Mouse (Mus musculus): ENCODE results near the gene Anapc2. TPM values are rescaled to one million over a fixed set of nuclear protein-coding genes. Genes with fewer than 3 reads are reported as not detected.

The Anapc2 gene
- total and polyA plus RNA-seq, 2 experiments from 2014 or later: 46.7 to 105 TPM

DNA sequence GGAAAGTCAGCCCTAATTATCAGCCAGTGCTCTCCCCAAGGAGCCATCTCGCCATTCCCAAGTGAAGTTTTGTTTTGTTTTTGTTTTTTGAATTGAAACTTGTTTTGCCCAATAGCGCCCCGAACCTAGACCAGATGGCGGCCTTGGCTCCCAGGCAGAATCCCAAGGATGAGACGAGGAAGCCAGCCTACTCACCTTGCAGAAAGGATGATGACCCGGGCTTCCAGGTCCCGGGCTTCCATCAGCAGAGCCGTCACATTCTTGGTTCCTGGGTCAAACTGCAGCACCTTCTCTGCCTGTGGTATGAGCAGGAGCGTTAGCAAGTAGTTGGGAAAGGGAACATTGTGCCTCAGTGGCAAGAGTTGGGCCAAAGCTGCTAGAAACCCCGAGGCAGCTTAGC, 37.9 kb downstream of the Anapc2 start:
- H3K9ac ChIP-seq (replicated peaks; ENCODE audit: low read length): no peak overlapping the region
- no peaks in the 10 kb centered on the region for H3K9me3 ChIP-seq (ENCODE audit: low read length)
- H3K36me3 ChIP-seq (ENCODE audit: insufficient read depth, low read length): peaks cover 31% of the 10 kb centered on the region
- peaks cover 4% of the 10 kb centered on the region; the same call in 1 of the 2 replicates for H3K4me1 ChIP-seq (ENCODE audit: insufficient read depth, low read length)
- ATAC-seq (no peak), DNase-seq (ENCODE audit: low spot score) (no peak)
- peaks cover 14% of the 10 kb centered on the region; the same call in 1 of the 2 replicates for H3K27me3 ChIP-seq (ENCODE audit: insufficient read depth, low read length)
- 52% methylated on average over 10 of the region's 10 CpGs for WGBS
- TF ChIP-seq CTCF (IDR thresholded peaks at IDR 0.05; ENCODE audit: low read depth): no peak
- no peak overlapping the region for H3K27ac ChIP-seq
- H3K4me2 ChIP-seq (ENCODE audit: low read depth, low read length): no peak overlapping the region
- H3K4me3 ChIP-seq (ENCODE audit: low read length): no peak overlapping the region

DNA sequence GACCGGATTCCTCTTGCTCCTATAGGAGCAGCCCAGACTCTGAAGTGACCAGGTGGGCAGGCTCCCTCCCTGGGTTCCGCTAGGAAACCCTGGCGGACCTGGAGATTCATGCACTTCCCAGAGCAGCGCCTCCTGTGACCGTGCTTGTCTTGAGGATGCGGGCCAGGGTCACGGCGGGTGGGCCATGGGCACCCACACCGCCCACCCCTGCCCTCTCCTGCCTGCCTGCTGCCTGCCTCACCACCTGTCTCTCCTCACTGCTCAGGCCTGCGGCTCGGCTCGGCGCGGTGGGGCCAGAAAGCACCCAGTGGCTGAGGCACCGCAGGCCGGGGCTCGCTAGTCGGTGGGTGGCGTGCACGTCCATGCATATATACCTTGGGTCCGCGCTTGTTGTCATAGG, 38.7 kb downstream of the Anapc2 start:
- Histone ChIP-seq H3K27ac (no peak overlapping the region), H3K36me3 (ENCODE audit: insufficient read depth, low read length) (peaks cover 34% of the 10 kb centered on the region), H3K27me3 (ENCODE audit: insufficient read depth, low read length) (peaks cover 14% of the 10 kb centered on the region; the same call in 1 of the 2 replicates), H3K4me1 (ENCODE audit: insufficient read depth, low read length) (no peaks in the 10 kb centered on the region), H3K4me2 (ENCODE audit: low read depth, low read length) (no peak overlapping the region), H3K4me3 (ENCODE audit: low read length) (no peak overlapping the region), H3K9me3 (ENCODE audit: low read length) (no peaks in the 10 kb centered on the region), H3K9ac (replicated peaks; ENCODE audit: low read length) (no peak overlapping the region)
- WGBS: 16% methylated on average over 22 of the region's 22 CpGs
- no peak for DNase-seq (ENCODE audit: low spot score)
- no peak for TF ChIP-seq CTCF (IDR thresholded peaks at IDR 0.05; ENCODE audit: low read depth)
- ATAC-seq: no peak

DNA sequence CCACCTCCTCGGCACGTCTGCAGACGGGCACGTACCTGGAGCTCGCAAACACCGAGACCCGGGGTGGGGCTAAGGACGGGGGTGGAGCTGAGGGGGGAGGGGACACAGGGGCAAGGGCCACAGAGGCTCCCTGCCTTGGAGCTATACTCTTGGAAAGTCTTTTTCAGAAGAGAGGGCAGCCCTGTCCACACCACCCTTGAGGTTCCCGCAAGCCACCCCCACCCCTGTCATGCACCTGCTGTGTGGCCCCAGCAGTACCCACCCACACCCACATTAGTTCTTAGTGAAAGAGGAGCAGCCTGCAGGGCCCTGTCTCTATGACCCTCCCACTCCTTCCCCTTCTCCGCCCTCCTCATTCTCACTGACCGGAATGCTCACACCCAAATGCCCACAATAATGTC, 39.2 kb downstream of the Anapc2 start:
- Histone ChIP-seq H3K4me3 (ENCODE audit: low read length) (no peak overlapping the region), H3K4me1 (ENCODE audit: insufficient read depth, low read length) (no peaks in the 10 kb centered on the region), H3K9me3 (ENCODE audit: low read length) (no peaks in the 10 kb centered on the region), H3K27me3 (ENCODE audit: insufficient read depth, low read length) (peaks cover 14% of the 10 kb centered on the region; the same call in 1 of the 2 replicates), H3K27ac (no peak overlapping the region), H3K36me3 (ENCODE audit: insufficient read depth, low read length) (peaks cover 34% of the 10 kb centered on the region), H3K4me2 (ENCODE audit: low read depth, low read length) (no peak overlapping the region), H3K9ac (replicated peaks; ENCODE audit: low read length) (no peak overlapping the region)
- TF ChIP-seq CTCF (IDR thresholded peaks at IDR 0.05; ENCODE audit: low read depth): no peak
- ATAC-seq: peak; percentile 16; the same call in 1 of the 2 replicates
- no peak for DNase-seq (ENCODE audit: low spot score)
- 21% methylated on average over 11 of the region's 11 CpGs for WGBS

DNA sequence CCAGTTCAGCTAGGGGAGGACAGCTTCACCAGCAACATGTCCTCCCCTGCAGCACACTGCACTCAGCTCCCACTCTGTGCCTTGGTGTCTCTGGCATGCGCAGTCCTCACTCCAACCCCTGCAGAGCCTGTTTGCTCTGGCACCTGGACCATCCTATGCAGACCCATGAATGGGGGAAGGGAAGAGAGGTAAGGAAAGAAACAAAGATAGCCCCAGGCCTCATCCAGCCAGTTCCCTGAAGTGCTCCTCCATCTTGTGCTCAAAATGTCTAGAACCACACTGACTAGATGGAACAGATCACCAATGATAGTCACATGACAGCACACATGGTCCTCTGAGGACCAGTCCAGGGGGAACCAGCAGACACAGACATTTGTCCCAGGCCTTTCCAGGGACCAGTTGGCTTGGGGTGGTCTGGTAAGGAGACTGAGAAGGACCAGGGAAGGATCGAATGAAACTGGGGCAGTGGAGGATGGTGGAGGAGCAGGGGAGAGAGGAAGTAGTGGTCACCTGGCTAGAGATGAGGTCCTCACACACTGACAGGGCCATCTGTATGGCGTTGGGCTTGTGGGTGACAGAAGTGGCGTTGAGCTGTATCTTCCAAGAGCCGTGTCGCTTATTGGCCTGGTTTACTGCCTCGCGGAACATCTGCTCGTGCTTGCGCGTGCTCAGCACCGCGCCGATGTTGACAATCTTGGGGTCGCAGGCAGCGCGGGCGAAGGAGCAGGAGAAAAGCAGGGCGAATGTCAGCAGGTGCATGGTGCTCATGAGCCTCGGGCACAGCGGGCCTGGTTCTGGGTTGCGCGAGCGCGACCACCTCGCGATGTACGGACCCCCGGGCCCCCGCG, 46.1 kb downstream of the Anapc2 start:
- Histone ChIP-seq H3K4me3 (ENCODE audit: low read length) (peak overlapping the region; percentile 65), H3K9me3 (ENCODE audit: low read length) (no peaks in the 10 kb centered on the region), H3K27ac (peak overlapping the region; percentile 92), H3K4me1 (ENCODE audit: insufficient read depth, low read length) (no peaks in the 10 kb centered on the region), H3K27me3 (ENCODE audit: insufficient read depth, low read length) (peaks cover 4% of the 10 kb centered on the region; the same call in 1 of the 2 replicates), H3K36me3 (ENCODE audit: insufficient read depth, low read length) (peaks cover 5% of the 10 kb centered on the region; the same call in 1 of the 2 replicates), H3K9ac (replicated peaks; ENCODE audit: low read length) (peak overlapping the region; percentile 72), H3K4me2 (ENCODE audit: low read depth, low read length) (peak overlapping the region; percentile 69)
- peak; percentile 71 for ATAC-seq
- WGBS: 3% methylated on average over 31 of the region's 31 CpGs
- peak; percentile 59 for DNase-seq (ENCODE audit: low spot score)
- TF ChIP-seq CTCF (IDR thresholded peaks at IDR 0.05; ENCODE audit: low read depth): no peak

DNA sequence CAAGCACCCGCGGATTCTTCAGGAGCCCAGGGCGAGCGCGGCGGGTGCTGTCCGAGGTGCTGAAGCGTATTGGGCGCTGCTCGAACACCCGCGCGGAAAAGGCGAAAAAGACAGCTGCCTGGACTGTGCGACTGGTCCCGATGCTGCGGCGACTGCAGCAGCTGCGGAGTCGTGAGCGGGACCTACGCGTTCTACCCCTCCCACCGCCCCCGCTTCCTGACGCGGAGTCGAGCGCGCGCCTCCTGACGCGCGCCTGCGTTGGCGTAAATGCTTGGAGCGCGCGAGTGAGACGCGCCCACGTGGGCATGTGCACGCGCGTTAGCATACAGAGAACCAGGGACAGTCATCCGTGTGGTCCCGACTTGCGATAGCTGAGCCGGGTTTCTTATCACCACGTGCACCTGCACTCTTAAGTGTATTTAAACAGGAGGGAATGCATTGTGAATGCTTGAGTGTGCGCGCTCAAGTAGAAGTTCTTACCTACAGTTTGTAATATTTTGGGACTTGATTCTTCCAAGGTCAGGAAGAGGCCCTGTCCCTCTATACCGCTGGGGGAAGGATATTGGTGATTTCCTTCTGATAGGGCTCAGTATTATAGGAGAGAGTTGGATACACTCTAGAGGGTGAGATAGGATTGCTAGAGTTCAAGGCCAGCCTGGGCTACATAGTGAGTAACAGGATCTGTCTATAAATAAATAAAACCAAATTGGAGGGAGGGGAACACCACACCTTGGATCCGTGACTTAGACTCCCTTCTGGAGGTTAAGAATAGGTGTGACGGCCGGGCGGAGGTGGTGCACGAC, 46.9 kb downstream of the Anapc2 start, which contains the start of gene Grin1:
Gene Grin1 (minus strand): TSS at position 217 of the 803 bp plus-strand sequence.
- no peaks in the 10 kb centered on the region for H3K4me1 ChIP-seq (ENCODE audit: insufficient read depth, low read length)
- H3K27ac ChIP-seq: peak within 1 kb of the TSS; percentile 92
- 10% methylated on average over 58 of the region's 58 CpGs for WGBS
- H3K4me2 ChIP-seq (ENCODE audit: low read depth, low read length): peak within 1 kb of the TSS; percentile 69
- no peaks in the 10 kb centered on the region for H3K27me3 ChIP-seq (ENCODE audit: insufficient read depth, low read length)
- TF ChIP-seq CTCF (IDR thresholded peaks at IDR 0.05; ENCODE audit: low read depth): no peak
- H3K9ac ChIP-seq (replicated peaks; ENCODE audit: low read length): peak within 1 kb of the TSS; percentile 72
- no peaks in the 10 kb centered on the region for H3K9me3 ChIP-seq (ENCODE audit: low read length)
- DNase-seq (ENCODE audit: low spot score) (peak; percentile 96), ATAC-seq (peak; percentile 85)
- H3K36me3 ChIP-seq (ENCODE audit: insufficient read depth, low read length): peaks cover 4% of the 10 kb centered on the region; the same call in 1 of the 2 replicates
- H3K4me3 ChIP-seq (ENCODE audit: low read length): peak within 1 kb of the TSS; percentile 65

DNA sequence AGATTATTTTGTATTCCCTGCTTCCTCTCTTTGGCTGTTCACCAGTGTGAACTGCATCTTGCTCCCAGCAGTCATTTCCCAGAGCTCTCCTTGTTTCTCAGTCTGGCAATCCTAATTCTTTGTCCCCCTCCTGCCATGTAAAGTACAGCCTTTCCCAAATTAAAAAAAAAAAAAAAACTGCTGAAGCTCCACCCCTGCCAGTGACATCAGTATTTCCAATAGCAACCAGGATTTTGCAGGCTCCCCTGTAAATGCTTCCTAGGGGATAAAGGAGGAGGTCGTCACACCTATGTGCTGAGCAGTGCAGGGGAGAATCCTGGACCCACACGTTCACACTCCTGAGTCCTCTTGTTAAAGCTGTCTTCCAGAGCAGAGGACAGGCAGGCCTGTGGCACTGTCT, 47.8 kb downstream of the Anapc2 start:
- Histone ChIP-seq H3K9me3 (ENCODE audit: low read length) (no peaks in the 10 kb centered on the region), H3K4me3 (ENCODE audit: low read length) (no peak overlapping the region), H3K9ac (replicated peaks; ENCODE audit: low read length) (no peak overlapping the region), H3K4me2 (ENCODE audit: low read depth, low read length) (no peak overlapping the region), H3K27me3 (ENCODE audit: insufficient read depth, low read length) (no peaks in the 10 kb centered on the region), H3K27ac (no peak overlapping the region), H3K36me3 (ENCODE audit: insufficient read depth, low read length) (peaks cover 3% of the 10 kb centered on the region; the same call in 1 of the 2 replicates), H3K4me1 (ENCODE audit: insufficient read depth, low read length) (no peaks in the 10 kb centered on the region)
- ATAC-seq (no peak), DNase-seq (ENCODE audit: low spot score) (no peak)
- 28% methylated on average over 2 of the region's 2 CpGs for WGBS
- TF ChIP-seq CTCF (IDR thresholded peaks at IDR 0.05; ENCODE audit: low read depth): no peak
